Mouse (Mus musculus) liver, adult 2 months (tissue): ENCODE results near the gene Slc25a43. TPM values are rescaled to one million over a fixed set of nuclear protein-coding genes. Genes with fewer than 3 reads are reported as not detected.
A peak's percentile ranks its signal among the peaks of the same experiment; 100 is the strongest.

Source experiments
- DNase-seq: peaks from one replicate; pipeline ENCODE4 v3.0.0-alpha.2; 2011; ENCODE audit warnings: low read depth, low spot score; ENCODE audit errors: extremely low read depth
- H3K27ac ChIP-seq: fragments of 200-500 bp; replicated peaks from 2 replicates; pipeline ENCODE4 v1.5.1; 2012; ENCODE audit warnings: low read depth, mild to moderate bottlenecking, control low read depth, inconsistent platforms, low read length; ENCODE audit not compliant: insufficient read depth
- H3K27me3 ChIP-seq: fragments of 200-500 bp; 2 replicates; pipeline ENCODE4 v1.6.1; 2012; ENCODE audit warnings: mild to moderate bottlenecking, moderate library complexity, low read length, inconsistent platforms; ENCODE audit not compliant: control insufficient read depth, insufficient read depth
- H3K36me3 ChIP-seq: fragments of 200-500 bp; 2 replicates; pipeline ENCODE4 v1.6.1; 2012; ENCODE audit warnings: low read length, inconsistent platforms; ENCODE audit not compliant: control insufficient read depth, insufficient read depth
- H3K4me1 ChIP-seq: fragments of 200-500 bp; 2 replicates; pipeline ENCODE4 v1.6.1; 2011; ENCODE audit warnings: low read length; ENCODE audit not compliant: control insufficient read depth, insufficient read depth
- H3K4me3 ChIP-seq: fragments of 200-500 bp; 2 replicates; pipeline ENCODE4 v1.5.1; 2011; ENCODE audit warnings: low read depth, mild to moderate bottlenecking, control low read depth, low read length, moderate library complexity; ENCODE audit not compliant: insufficient read depth
- H3K79me2 ChIP-seq: fragments of 200-500 bp; 2 replicates; pipeline ENCODE4 v1.6.1; 2012; ENCODE audit warnings: inconsistent platforms, mild to moderate bottlenecking, low read length, moderate library complexity; ENCODE audit not compliant: control insufficient read depth, insufficient read depth
- H3K9ac ChIP-seq: fragments of 200-500 bp; 2 replicates; pipeline ENCODE4 v1.6.1; 2012; ENCODE audit warnings: low read depth, mild to moderate bottlenecking, control low read depth, inconsistent platforms, low read length
- CTCF ChIP-seq: fragments of 200-500 bp; IDR thresholded peaks from 2 replicates; pipeline ENCODE4 v1.5.1; 2011; ENCODE audit warnings: low read depth, low read length, control low read depth
- POLR2A ChIP-seq: fragments of 200-500 bp; IDR thresholded peaks from 2 replicates; pipeline ENCODE4 v1.6.1; 2011; ENCODE audit warnings: low read length, control low read depth; ENCODE audit not compliant: insufficient read depth; ENCODE audit errors: extremely low read depth
- WGBS: fragments of 180-500 bp; shearing (Covaris S2); methylation state at CpG from one replicate; pipeline ENCODE4 v1.1.7; 2018; 5-methylcytosine and 5-hydroxymethylcytosine counted together
- polyA plus RNA-seq: library from polyadenylated mRNA; depleted of rRNA; stranded (reverse); fragments of >200 nt; gene quantifications from 2 replicates; pipeline ENCODE4 v1.2.3, GENCODE M21; 2012
- total RNA-seq: library from RNA; depleted of rRNA; stranded (reverse); fragments of >200 nt; gene quantifications from 2 replicates; pipeline ENCODE4 v1.2.3, GENCODE M21; 2014

Slc25a43 gene
- total and polyA plus RNA-seq, 2 experiments, result 0.09 to 0.18 TPM

- Histone ChIP-seq H3K27ac (peak overlapping the region; percentile 46), H3K4me3 (no peak overlapping the region), H3K79me2 (no peaks in the 10 kb centered on the region), H3K27me3 (no peaks in the 10 kb centered on the region), H3K36me3 (no peaks in the 10 kb centered on the region), H3K4me1 (no peaks in the 10 kb centered on the region; the same call in 1 of the 2 replicates), H3K9ac (no peak overlapping the region)
- TF ChIP-seq CTCF (no peak), POLR2A (no peak)
- WGBS, result 13% methylated on average over 5 of the region's 5 CpGs
- DNase-seq, result peak; percentile 90
These were observed 23.9 kb downstream of the Slc25a43 start for GRCm38 (mm10) chrX:36767386-36767785.

- 89% methylated on average over 6 of the region's 6 CpGs for WGBS
- no peak overlapping the region for H3K27ac ChIP-seq
These were observed 29.1 kb downstream of the Slc25a43 start for GRCm38 (mm10) chrX:36772591-36772990.

GRCm38 (mm10) chrX:36775520-36775919, 32.1 kb downstream of the Slc25a43 start:
- 89% methylated on average over 5 of the region's 5 CpGs for WGBS

More at GRCm38 (mm10) chrX:36772591-36772990, 29.1 kb downstream of the Slc25a43 start:
- Histone ChIP-seq H3K36me3 (no peaks in the 10 kb centered on the region), H3K79me2 (no peaks in the 10 kb centered on the region), H3K27me3 (no peaks in the 10 kb centered on the region), H3K4me1 (no peaks in the 10 kb centered on the region), H3K4me3 (no peak overlapping the region), H3K9ac (no peak overlapping the region)
- TF ChIP-seq POLR2A (no peak), CTCF (no peak)
- DNase-seq, result no peak

GRCm38 (mm10) chrX:36777694-36778093, 34.2 kb downstream of the Slc25a43 start:
- WGBS, result 36% methylated on average over 4 of the region's 4 CpGs
- no peaks in the 10 kb centered on the region for H3K4me1 ChIP-seq
- H3K36me3 ChIP-seq, result no peaks in the 10 kb centered on the region
- H3K27me3 ChIP-seq, result no peaks in the 10 kb centered on the region
- H3K27ac ChIP-seq, result no peak overlapping the region
- DNase-seq, result peak; percentile 58
- TF ChIP-seq CTCF, result no peak
- no peak for TF ChIP-seq POLR2A
- no peak overlapping the region for H3K9ac ChIP-seq
- no peak overlapping the region for H3K4me3 ChIP-seq
- no peaks in the 10 kb centered on the region for H3K79me2 ChIP-seq

More at GRCm38 (mm10) chrX:36775520-36775919, 32.1 kb downstream of the Slc25a43 start:
- Histone ChIP-seq H3K79me2 (no peaks in the 10 kb centered on the region), H3K27me3 (no peaks in the 10 kb centered on the region), H3K4me1 (no peaks in the 10 kb centered on the region), H3K4me3 (no peak overlapping the region), H3K27ac (no peak overlapping the region), H3K36me3 (no peaks in the 10 kb centered on the region), H3K9ac (no peak overlapping the region)
- DNase-seq, result no peak
- TF ChIP-seq POLR2A, result no peak

GRCm38 (mm10) chrX:36789360-36789759, 45.9 kb downstream of the Slc25a43 start:
- Histone ChIP-seq H3K79me2 (no peaks in the 10 kb centered on the region), H3K36me3 (no peaks in the 10 kb centered on the region), H3K27me3 (no peaks in the 10 kb centered on the region), H3K4me3 (no peak overlapping the region), H3K27ac (no peak overlapping the region), H3K4me1 (no peaks in the 10 kb centered on the region; the same call in 1 of the 2 replicates), H3K9ac (no peak overlapping the region)
- no peak for TF ChIP-seq CTCF
- TF ChIP-seq POLR2A, result no peak
- no peak for DNase-seq
- 56% methylated on average over 4 of the region's 4 CpGs for WGBS

GRCm38 (mm10) chrX:36794571-36794970, 51.1 kb downstream of the Slc25a43 start:
- Histone ChIP-seq H3K36me3 (peaks cover 13% of the 10 kb centered on the region), H3K79me2 (no peaks in the 10 kb centered on the region), H3K4me3 (no peak overlapping the region), H3K27me3 (no peaks in the 10 kb centered on the region), H3K9ac (peak overlapping the region; percentile 53; the same call in 1 of the 2 replicates), H3K4me1 (peaks cover 2% of the 10 kb centered on the region; the same call in 1 of the 2 replicates), H3K27ac (peak overlapping the region; percentile 84)
- DNase-seq, result peak; percentile 74
- TF ChIP-seq CTCF (peak; percentile 33), POLR2A (no peak)
- 15% methylated on average over 5 of the region's 5 CpGs for WGBS
